Mouse (Mus musculus): ENCODE results near the gene Gpc1. TPM values are rescaled to one million over a fixed set of nuclear protein-coding genes. Genes with fewer than 3 reads are reported as not detected.

Gpc1 gene
- total RNA-seq, 2 experiments from 2014 or later = 4.7 to 8.4 TPM

Other genes starting within 250 kb of the Gpc1 start
- not detected in 2 replicates for gene Olfr1412, start 245.9 kb upstream of the Gpc1 start, total RNA-seq (2015; ENCODE audit: low replicate concordance)
- not detected in 2 replicates for gene Olfr1412, start 245.9 kb upstream of the Gpc1 start, total RNA-seq (2017; ENCODE audit: low replicate concordance)
- not detected in 2 replicates for gene Olfr1411, start 237.2 kb upstream of the Gpc1 start, total RNA-seq (2015; ENCODE audit: low replicate concordance)
- gene Olfr1411, start 237.2 kb upstream of the Gpc1 start, total RNA-seq (2017; ENCODE audit: low replicate concordance) = not detected in 2 replicates
- gene Olfr1410, start 225.9 kb upstream of the Gpc1 start, total RNA-seq (2015; ENCODE audit: low replicate concordance) = not detected in 2 replicates
- gene Olfr1410, start 225.9 kb upstream of the Gpc1 start, total RNA-seq (2017; ENCODE audit: low replicate concordance) = not detected in 2 replicates
- not detected in 2 replicates for gene Olfr12, start 213.9 kb upstream of the Gpc1 start, total RNA-seq (2015; ENCODE audit: low replicate concordance)
- not detected in 2 replicates for gene Olfr12, start 213.9 kb upstream of the Gpc1 start, total RNA-seq (2017; ENCODE audit: low replicate concordance)
- gene Cops9, start 189.7 kb upstream of the Gpc1 start, total RNA-seq (2015; ENCODE audit: low replicate concordance) = 57.3 and 61.2 TPM in 2 replicates
- gene Cops9, start 189.7 kb upstream of the Gpc1 start, total RNA-seq (2017; ENCODE audit: low replicate concordance) = 22.7 and 46.8 TPM in 2 replicates
- gene Otos, start 182.8 kb upstream of the Gpc1 start, total RNA-seq (2015; ENCODE audit: low replicate concordance) = not detected in 2 replicates
- not detected in 2 replicates for gene Otos, start 182.8 kb upstream of the Gpc1 start, total RNA-seq (2017; ENCODE audit: low replicate concordance)
- gene Ankmy1, start 71.3 kb downstream of the Gpc1 start, total RNA-seq (2015; ENCODE audit: low replicate concordance) = 0.72 TPM in 1 of 2 replicates, not detected in the other
- gene Ankmy1, start 71.3 kb downstream of the Gpc1 start, total RNA-seq (2017; ENCODE audit: low replicate concordance) = 0.76 TPM in 1 of 2 replicates, not detected in the other
- gene Dusp28, start 75.3 kb downstream of the Gpc1 start, total RNA-seq (2015; ENCODE audit: low replicate concordance) = 6.1 and 8.0 TPM in 2 replicates
- gene Dusp28, start 75.3 kb downstream of the Gpc1 start, total RNA-seq (2017; ENCODE audit: low replicate concordance) = 0.26 and 8.5 TPM in 2 replicates
- 6.5 and 20.1 TPM in 2 replicates for gene Rnpepl1, start 79.1 kb downstream of the Gpc1 start, total RNA-seq (2015; ENCODE audit: low replicate concordance)
- 9.6 and 15.3 TPM in 2 replicates for gene Rnpepl1, start 79.1 kb downstream of the Gpc1 start, total RNA-seq (2017; ENCODE audit: low replicate concordance)
- 5.9 and 19.5 TPM in 2 replicates for gene Capn10, start 102.7 kb downstream of the Gpc1 start, total RNA-seq (2015; ENCODE audit: low replicate concordance)
- gene Capn10, start 102.7 kb downstream of the Gpc1 start, total RNA-seq (2017; ENCODE audit: low replicate concordance) = 3.3 and 8.6 TPM in 2 replicates
- gene Gpr35, start 119.2 kb downstream of the Gpc1 start, total RNA-seq (2015; ENCODE audit: low replicate concordance) = 2.5 and 6.3 TPM in 2 replicates
- gene Gpr35, start 119.2 kb downstream of the Gpc1 start, total RNA-seq (2017; ENCODE audit: low replicate concordance) = 1.8 TPM in 1 of 2 replicates, not detected in the other
- gene Aqp12, start 174.7 kb downstream of the Gpc1 start, total RNA-seq (2015; ENCODE audit: low replicate concordance) = not detected in 2 replicates
- gene Aqp12, start 174.7 kb downstream of the Gpc1 start, total RNA-seq (2017; ENCODE audit: low replicate concordance) = not detected in 2 replicates